Mouse (Mus musculus) mesoderm, embryonic 11.5 days (tissue): ENCODE measurements at regions not wholly inside any gene's neighbourhood (a gene's known extent, or its start where the extent isn't known, plus 50 kb on each side); places are given as distances from the start of the nearest gene placed in this dataset.

Source experiments
- DNase-seq: peaks from one replicate; pipeline ENCODE4 v3.0.0-alpha.2; 2012; ENCODE audit warnings: low read depth, low spot score

DNA sequence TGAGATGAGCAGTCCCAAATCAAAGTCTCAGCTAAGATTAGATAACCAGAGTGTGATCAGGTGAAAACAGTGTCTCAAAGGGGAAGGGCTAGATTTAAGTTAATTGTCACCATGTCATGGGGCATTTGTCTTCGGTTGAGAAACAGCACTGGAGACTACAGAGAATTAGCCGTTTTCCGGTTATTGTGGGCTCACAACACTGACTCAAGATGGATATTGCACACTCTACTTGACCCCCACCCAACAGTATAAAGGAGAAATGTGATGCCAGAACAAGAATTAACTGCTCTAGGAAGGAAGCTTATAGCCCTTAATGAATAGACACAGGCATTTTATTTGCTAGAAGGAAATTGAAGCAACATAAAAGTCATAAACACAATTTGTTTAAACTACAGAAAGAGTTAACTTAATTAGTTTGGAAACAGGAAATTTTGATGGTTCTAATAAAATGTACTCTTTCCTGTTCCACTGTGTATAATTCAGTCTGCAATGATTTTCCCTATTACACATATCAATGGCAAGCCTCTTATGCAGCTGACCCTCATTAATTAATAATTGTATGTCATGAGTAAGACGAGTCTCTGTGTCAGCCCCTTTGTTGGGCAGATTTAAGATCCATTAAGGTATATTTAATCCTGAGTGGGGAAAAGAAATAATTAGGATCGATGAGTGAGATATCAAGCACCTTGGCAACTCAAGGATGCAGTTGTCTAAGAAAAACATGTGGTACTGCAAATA is 277.4 kb upstream of the Tmeff2 start:
- no peak for DNase-seq

DNA sequence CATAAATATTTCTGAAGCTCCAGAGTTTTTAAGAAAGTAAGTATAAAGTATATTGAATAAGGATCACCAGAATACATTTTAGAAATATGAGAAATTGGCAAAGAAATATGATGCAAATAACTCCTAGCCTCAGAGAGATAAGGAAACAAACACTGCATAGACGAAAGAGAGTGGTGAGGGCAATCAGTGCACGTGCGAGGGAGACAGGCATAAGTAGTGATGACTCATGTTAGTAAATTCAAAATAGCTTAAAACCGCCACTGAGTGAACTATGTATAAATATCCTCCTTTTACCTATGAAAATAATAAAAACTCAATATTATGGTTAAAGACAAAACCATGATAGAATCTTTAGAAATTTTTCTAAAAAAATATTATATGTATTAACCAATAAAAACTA is 271.4 kb upstream of the Tmeff2 start:
- DNase-seq: no peak

DNA sequence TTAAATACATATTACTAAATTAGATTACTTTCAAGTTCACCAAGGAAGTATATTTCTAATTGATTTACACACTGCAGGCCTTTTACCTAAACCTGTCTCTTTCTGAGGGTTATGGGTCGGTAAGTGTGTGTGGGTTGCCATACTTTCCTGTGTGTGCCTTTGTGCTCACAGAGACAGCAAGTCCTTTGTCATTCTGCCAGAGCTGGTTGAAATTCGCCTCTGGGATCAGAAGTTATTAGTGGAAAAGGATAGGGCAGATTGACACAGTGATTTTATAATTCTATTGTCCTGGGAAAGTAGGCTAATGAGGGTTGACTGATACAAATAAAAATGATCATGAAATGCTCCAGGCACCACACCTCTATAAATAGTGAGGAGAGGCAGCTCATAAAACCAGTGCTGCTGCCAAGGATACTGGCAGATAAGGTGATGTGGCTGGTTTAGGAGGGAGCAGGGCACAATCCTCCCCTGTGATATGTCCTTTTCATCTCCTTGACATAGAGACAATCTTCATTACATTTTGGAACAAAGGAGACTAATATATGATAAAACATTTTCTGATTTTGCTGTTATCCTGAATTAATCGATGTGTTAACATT is 270.9 kb upstream of the Tmeff2 start:
- no peak for DNase-seq

DNA sequence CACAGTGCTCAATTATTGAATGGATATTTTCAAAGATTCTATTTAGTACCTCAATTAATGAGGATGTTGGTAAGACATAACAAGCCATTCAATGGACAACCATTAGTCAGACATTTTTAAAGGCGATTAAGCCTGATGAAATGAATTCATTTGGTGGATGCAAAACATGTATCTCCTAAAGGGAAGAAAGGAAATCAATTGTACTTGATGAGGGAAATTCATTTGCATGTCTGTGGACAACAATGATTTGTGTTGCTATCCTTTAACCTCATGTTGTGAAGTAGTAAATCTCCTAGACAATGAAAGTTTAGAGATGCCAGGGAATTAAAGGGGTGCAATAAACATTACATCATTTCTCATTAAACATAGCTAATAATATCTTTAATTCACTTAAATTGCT is 262.5 kb upstream of the Tmeff2 start:
- no peak for DNase-seq

DNA sequence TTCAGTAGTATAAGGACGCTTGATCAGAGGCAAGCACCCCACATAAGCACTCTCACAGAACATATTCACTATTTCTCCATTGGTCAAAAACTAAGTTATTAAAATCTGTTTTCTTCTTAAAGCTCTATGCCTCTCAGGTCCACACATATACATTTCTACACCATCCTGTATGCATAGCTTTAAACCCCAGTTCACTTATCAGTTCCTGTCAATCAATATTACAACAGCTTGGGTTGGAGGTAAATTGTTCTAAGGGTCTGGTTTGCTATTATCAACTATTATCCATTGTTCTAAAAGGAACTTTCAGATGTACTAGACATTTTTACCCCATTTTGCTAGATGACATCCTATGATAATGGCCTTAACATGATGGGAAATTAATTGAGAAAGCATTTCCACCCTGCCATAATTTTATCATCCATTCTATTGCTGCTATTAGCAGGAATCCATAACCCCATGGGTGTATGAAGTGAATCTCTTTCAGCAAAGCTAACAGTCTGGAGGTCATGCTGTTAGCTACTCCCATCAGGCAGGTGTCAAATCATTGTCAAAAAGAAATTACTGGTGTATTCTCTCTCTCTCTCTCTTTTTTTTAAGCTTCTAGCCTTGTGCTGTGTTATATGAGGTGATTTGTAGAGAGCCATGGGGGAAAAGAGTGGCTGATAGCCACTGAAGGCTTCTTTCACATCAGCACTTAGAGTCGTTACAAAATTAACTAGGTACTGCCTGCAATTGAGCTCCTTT is 253.3 kb upstream of the Tmeff2 start:
- no peak for DNase-seq

DNA sequence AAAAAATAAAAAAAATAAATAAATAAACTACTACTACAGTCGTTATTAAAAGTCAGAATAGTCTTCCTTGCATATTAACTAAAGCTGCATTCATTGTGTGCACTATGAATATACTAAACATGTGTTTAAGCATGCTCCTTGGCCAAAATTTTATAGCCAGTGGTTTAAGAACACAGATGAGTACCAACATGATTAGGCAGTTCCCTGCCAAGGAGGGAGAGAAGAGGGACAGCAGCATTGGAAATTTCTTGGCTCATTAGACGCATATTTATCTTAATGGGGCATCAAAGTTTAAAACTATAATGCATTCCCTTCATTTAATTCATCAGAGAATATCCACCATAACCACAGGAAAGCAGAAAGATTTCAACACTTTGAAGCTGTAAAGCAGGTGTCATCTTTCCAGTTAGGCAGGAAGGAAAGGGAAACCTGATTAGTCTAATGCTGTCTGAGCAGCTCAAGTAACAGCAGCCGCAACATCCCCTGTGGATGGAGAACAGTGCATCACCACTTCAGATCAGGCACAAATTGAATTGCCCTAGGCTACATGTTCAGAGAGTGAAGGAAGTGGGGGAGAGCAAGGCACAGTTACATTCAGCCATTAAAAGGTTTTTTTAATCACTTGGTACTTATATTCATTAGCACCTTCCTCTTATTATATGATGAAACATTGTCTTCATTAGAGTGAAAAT is 248.3 kb upstream of the Tmeff2 start:
- DNase-seq: no peak

DNA sequence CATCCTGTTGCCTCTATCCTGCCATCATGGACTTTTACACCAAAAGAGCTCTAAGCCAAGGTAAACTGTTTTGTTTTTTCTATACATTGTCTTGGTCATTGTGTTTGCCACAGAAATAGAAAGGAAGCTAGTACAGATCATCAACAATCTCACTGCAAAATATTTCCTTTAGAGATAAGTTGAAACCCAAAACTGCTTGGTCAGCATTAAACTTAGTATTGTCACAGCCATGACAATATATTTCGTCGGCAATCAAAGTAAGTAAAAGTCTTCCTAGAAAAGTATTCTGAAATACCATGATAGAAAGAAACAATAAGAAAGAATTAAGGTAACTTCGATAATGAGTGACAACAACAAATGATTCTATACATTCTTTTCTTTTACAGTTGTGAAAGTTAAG is 235.3 kb upstream of the Tmeff2 start:
- no peak for DNase-seq

DNA sequence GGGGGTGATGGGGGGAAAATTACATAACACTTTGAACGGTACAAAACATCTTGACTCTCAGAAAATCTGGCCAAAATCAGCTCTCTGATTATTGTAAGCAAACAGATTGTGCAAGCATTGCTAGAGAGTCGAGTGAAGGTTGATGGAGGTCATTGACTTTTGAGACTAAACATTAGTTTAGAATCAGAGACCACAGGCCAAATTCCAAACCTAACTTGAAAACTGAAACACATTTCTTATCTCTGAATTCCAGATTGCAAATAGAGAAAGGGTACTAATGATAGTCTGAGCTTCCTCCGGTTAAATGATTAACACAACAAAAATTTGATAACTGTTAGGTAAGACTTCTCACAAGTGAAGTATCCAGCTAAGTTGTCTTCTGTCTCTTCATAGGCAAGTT is 217.5 kb upstream of the Tmeff2 start:
- DNase-seq: no peak

DNA sequence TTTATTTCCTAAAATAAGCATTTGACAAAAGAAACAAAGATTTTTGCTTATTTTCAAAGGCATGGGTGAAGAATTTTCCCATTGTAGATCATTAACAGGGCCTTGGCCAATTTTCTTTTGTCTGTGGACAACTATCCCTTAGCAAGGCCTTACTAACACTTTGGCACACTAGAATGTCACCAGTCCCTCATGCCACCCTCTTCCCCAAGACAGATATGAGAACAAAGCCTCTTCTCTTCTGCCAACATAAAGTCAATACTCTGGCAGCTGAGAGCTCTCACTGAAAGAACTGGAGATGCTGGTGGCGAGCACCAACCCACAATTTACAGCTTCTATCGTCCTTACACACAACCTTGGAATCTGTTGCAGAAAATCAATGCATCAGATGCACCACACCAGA is 215.1 kb upstream of the Tmeff2 start:
- no peak for DNase-seq

DNA sequence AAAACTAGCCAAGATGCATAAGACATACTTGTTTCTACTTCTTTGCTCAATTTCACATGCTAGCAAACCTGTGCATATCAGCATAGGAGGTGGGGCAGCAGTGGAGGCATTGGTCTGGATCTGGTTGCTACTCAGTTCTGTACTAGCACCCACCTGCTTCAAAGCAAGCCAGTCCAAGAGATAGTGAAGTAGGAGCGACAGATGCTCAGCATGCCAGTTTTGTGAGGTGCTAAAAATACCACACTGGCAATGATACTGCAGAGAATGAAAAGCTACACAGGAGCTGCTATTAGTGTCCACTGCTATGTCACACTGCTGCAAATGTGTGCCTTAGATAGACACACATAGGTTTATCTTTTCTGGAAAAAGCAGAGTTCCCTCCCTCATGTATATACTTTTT is 203.5 kb upstream of the Tmeff2 start:
- no peak for DNase-seq

DNA sequence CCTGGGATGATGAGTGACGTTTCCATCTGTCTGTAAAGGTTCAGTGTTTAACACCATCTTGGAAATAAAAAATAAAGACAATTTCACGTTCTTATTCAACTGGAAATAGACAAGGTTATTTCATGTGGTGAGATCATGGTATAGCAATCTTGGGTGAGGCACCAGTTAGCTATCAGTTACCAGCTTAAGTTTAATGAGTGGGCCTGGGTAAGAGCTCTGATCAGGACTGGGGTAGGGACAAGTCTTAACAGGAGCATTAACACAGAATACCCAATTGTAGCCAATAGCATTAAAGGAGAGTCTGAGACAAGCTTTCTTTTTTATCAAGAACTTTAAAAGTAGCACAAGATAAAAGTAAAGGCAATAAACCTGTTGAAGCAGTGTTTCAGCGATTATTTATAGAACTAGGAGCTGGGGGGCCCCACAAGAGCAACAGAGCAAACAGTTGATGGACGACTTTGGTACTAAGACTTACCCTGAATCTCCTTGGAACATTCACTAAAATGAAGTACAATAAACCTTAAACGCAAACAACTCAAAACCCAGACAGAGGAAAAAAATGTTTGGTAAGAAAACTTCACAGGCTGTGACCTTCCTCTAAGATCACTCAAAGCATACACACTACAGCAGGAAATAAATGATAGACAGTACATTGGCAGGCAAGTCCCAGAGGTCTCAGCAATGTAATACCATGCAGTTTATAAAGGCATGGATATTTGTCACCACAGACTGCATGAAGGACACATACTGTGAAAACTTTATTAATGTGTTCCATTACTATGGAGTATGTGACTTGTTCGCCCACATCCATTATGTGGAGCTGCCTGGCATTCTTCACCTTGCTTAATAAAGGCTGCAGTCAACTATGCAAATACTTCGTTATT is 202.9 kb upstream of the Tmeff2 start:
- peak; percentile 2 for DNase-seq

DNA sequence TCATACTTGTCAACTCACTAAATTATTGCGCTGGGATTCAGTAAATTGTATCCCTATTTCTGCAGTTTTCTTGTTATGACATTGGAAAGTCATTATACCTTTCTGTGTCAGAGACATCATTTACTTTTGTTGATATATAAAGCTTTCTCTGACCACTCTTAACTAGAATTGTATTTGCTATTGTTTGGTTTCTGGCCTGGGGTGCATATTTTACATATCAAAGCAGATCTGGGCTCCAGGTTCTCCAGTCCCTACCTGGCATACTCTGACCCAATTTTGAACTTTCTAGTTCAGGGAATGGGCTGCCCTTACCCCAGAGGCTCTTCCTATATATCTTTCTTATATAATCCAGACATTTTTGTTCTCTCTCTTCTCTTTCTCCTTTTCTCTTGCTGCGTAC is 195.8 kb upstream of the Tmeff2 start:
- no peak for DNase-seq

DNA sequence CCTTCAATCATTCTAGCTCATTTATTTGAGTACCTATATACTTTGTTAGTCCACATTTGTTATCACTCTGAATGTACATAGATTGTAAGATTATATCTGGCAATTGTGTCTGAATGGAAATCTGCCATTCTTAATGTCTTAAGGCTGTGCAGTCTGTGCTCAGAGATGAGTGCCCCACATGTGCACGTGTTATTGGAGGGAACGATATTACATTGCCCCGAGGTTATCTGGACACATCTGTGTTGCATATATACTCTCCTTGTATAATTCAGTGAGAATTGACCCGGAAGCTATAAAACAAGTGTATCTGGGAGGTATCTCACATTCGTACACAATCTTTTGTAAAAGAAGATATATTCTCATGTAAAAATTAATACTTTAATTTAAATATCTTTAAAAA is 155.4 kb upstream of the Tmeff2 start:
- peak; percentile 3 for DNase-seq

DNA sequence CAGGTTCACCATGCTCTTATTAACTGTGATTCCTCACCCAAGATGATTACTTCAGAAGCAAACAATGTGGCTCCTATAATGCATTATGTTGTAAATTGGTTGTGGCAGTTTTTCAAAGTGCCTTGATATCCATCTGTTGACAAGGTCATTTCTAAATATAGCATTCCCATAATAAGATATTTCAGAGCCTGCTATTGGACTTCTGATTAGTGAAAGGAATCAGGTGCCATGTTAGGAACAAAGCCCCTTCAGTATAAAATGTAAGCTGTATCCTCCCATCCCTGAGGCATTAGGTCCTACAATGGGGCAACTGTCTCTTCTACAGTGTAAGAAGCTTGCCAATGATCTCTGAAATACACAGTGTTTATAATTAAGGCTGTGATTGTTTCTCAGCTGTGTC is 130.2 kb upstream of the Tmeff2 start:
- DNase-seq: peak; percentile 1

DNA sequence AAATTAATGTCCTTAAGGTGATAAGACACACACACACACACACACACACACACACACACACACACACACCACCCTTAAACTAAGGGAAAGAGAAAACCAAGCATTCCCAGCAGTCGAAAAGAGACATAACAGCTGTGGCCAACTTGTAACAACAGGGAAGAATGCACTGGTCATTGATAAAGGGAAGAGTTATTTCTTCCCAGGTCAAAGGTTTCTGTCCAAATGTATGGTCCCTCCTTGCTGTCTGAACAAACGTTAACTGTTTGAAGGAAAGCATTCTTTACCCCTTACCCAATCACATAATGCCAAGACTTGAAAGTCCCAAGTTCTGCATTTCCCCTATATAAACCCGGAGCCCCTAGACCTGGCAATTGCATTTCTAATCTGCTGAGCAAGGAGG is 105.2 kb upstream of the Tmeff2 start:
- peak; percentile 51 for DNase-seq

DNA sequence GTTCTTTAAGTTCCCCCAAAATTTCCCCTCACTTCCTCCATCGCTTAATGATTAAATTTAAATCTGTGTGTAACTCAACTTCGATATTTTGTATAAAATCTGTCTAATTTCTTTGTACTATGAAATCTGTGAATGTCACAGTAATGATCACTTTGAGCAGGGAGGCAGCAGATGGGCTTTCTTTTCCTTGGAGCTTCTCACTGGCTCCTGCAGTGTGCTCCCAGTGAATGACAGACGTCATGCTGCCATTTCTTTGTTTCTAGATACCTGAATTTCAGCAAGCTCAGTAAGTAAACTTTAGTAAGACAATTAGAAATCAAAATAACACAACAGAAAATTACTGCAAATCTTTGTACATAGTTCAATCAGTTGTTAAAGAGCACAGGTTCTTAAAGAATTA is 102.3 kb upstream of the Tmeff2 start:
- no peak for DNase-seq

DNA sequence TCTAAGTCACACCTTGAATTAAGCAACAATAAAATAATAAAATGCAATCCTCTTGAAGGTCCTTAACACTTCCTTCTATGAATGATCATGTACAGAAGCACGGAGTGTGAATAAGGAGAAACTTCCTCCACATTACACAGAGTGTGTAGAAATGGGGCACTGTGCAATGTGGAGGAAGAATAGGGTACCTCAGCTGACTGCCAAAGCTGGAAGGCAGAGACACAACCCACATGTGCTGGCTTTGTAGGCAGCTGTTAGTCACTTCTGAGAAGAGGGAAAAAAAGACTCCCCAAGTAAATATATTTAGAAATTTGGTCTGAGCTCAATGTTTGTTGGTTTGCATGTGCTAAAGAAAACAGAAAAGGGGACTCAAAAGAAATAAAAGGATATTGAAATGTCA is 94.1 kb upstream of the Tmeff2 start:
- no peak for DNase-seq

DNA sequence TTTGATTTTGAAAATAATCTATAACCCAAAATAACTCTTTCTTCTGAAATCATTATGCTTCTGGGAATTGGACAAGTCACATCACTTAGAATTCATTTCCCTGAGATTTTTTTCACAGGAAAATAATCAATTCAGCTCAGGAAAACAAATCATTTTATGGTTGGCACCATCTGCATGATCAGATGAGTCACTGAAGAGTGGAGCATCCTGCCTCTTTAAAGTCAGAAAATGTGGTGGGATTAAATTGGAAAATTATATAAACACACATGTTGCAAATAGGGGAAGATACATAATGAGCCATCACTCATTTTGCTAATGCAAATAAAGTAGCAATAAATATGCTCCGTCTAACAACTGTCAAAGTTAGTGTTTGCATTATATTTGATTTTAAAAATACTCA is 93.6 kb upstream of the Tmeff2 start:
- no peak for DNase-seq

DNA sequence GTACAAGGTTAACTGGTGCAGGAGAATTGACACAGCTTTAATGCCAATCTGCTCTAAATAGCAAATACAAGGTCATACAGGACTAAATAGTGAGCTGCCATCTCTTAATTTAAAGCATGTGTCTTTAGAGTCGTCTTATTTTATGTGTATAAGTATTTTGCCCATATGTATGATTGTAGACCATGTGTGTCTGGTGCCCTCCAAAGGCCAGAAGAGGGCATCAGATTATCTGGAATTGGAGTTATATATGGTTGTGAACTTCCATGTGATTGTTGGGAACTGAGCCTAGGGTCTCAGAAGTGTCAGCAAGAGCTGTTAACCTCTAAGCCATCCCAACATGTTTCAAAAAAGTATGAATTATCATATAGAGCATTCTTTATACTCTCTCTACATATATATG is 68.8 kb upstream of the Tmeff2 start:
- DNase-seq: no peak

DNA sequence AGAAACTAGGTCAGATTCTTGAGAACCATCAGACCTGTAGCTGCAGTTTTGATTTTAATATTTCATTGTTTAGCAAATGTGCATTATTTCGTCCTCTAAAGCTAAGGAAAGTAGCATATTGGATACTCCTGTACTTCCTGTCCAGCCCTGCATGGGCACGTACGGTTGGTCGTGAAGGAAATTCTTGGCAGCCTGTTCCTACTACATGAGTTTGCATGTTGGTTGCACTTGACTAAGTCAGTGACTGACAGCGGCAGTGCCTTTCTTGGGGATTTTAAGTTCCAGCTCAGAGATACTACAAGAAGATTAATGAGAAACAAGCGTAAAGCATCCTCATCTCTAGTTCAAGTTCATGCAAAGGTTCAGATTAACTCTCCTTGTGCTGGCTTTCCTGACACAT is 64.3 kb upstream of the Tmeff2 start:
- DNase-seq: no peak

DNA sequence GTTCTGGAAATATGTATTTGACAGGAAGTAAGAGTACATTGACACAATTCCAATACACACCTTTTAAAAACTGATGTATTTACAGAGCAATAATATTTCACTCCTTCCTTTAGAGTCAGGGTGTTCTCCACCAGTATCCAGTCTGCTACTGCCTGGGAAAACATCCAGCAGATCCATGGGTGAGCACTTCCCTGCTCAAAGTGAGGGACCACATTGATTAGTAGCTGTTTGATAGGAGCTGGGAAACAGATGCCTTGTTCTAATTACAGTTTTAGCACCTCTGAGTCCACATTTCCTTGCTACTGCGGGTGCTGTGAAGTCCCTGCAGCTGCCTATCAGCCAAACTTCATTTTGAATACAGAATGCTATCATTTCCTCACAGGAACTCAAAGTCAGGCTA is 53.3 kb upstream of the Tmeff2 start:
- DNase-seq: no peak
